Mouse (Mus musculus): Measurements from ENCODE around the gene Sema4d.

Gene Sema4d

GRCm38 (mm10) chr13:51677041-51677440 is 116.5 kb downstream of the Sema4d start:
- TF ChIP-seq GATA4 (IDR thresholded peaks at IDR 0.05; ENCODE audit: insufficient replicate concordance, low read length): no peak

- no peak for TF ChIP-seq GATA4 (IDR thresholded peaks at IDR 0.05; ENCODE audit: insufficient replicate concordance, low read length)
Observed at GRCm38 (mm10) chr13:51676641-51677040, 116.9 kb downstream of the Sema4d start.

GRCm38 (mm10) chr13:51663561-51663960 is 130.0 kb downstream of the Sema4d start:
- TF ChIP-seq GATA4 (IDR thresholded peaks at IDR 0.05; ENCODE audit: insufficient replicate concordance, low read length): no peak

- TF ChIP-seq GATA4 (IDR thresholded peaks at IDR 0.05; ENCODE audit: insufficient replicate concordance, low read length): no peak
Observed at GRCm38 (mm10) chr13:51659573-51659972, 134.0 kb downstream of the Sema4d start.

GRCm38 (mm10) chr13:51658094-51658493 is 135.5 kb downstream of the Sema4d start:
- TF ChIP-seq GATA4 (IDR thresholded peaks at IDR 0.05; ENCODE audit: insufficient replicate concordance, low read length): no peak

GRCm38 (mm10) chr13:51656516-51657235 is 136.9 kb downstream of the Sema4d start:
- TF ChIP-seq GATA4 (IDR thresholded peaks at IDR 0.05; ENCODE audit: insufficient replicate concordance, low read length): no peak

- no peak for TF ChIP-seq GATA4 (IDR thresholded peaks at IDR 0.05; ENCODE audit: insufficient replicate concordance, low read length)
Observed at GRCm38 (mm10) chr13:51653961-51654360, 139.6 kb downstream of the Sema4d start.

GRCm38 (mm10) chr13:51653159-51653558 is 140.4 kb downstream of the Sema4d start:
- TF ChIP-seq GATA4 (IDR thresholded peaks at IDR 0.05; ENCODE audit: insufficient replicate concordance, low read length): no peak

- peak; percentile 71; the same call in 1 of the 2 replicates for TF ChIP-seq GATA4 (IDR thresholded peaks at IDR 0.05; ENCODE audit: insufficient replicate concordance, low read length)
Observed at GRCm38 (mm10) chr13:51651408-51652064, 142.0 kb downstream of the Sema4d start, which contains the start of gene Secisbp2. Secisbp2 (plus strand) TSS chr13:51651697.

- TF ChIP-seq GATA4 (IDR thresholded peaks at IDR 0.05; ENCODE audit: insufficient replicate concordance, low read length): no peak
Observed at GRCm38 (mm10) chr13:51649740-51650139, 143.8 kb downstream of the Sema4d start.

- TF ChIP-seq GATA4 (IDR thresholded peaks at IDR 0.05; ENCODE audit: insufficient replicate concordance, low read length): no peak
Observed at GRCm38 (mm10) chr13:51648237-51648636, 145.3 kb downstream of the Sema4d start.

- no peak for TF ChIP-seq GATA4 (IDR thresholded peaks at IDR 0.05; ENCODE audit: insufficient replicate concordance, low read length)
Observed at GRCm38 (mm10) chr13:51647770-51648169, 145.8 kb downstream of the Sema4d start.

GRCm38 (mm10) chr13:51646362-51647027 is 147.1 kb downstream of the Sema4d start:
- no peak for TF ChIP-seq GATA4 (IDR thresholded peaks at IDR 0.05; ENCODE audit: insufficient replicate concordance, low read length)

GRCm38 (mm10) chr13:51645872-51646271 is 147.7 kb downstream of the Sema4d start:
- no peak for TF ChIP-seq GATA4 (IDR thresholded peaks at IDR 0.05; ENCODE audit: insufficient replicate concordance, low read length)

GRCm38 (mm10) chr13:51644829-51645789 is 148.4 kb downstream of the Sema4d start, which contains the start of gene Cks2:
Cks2 (plus strand) TSS chr13:51645232.
- peak; percentile 88 for TF ChIP-seq GATA4 (IDR thresholded peaks at IDR 0.05; ENCODE audit: insufficient replicate concordance, low read length)

Measured in liver, adult (tissue).